Mouse (Mus musculus) midbrain, embryonic 14.5 days (tissue): ENCODE results near the gene Trp53rkb. TPM values are rescaled to one million over a fixed set of nuclear protein-coding genes. Genes with fewer than 3 reads are reported as not detected.

Experiments
- ATAC-seq: fragments of 200-750 bp; cut with Nextera tagmentation; 2 replicates; pipeline ENCODE4 v1.8.0; 2017; ENCODE audit warnings: moderate number of reproducible peaks, moderate library complexity; ENCODE audit not compliant: low FRiP score, low TSS enrichment
- DNase-seq: peaks from one replicate; pipeline ENCODE4 v3.0.0-alpha.2; 2015
- H3K27ac ChIP-seq: fragments of 300-500 bp; sonication (generic); replicated peaks from 2 replicates; pipeline ENCODE4 v1.5.1; 2014; ENCODE audit warnings: mild to moderate bottlenecking, low read depth, low read length, moderate library complexity
- H3K27me3 ChIP-seq: fragments of 300-500 bp; sonication (generic); 2 replicates; pipeline ENCODE4 v1.6.1; 2014; ENCODE audit warnings: low read length, control low read depth, mixed read lengths; ENCODE audit not compliant: control insufficient read depth, insufficient read depth
- H3K36me3 ChIP-seq: fragments of 300-500 bp; sonication (generic); 2 replicates; pipeline ENCODE4 v1.6.1; 2014; ENCODE audit warnings: low read length, control low read depth; ENCODE audit not compliant: control insufficient read depth, insufficient read depth
- H3K4me1 ChIP-seq: fragments of 300-500 bp; sonication (generic); 2 replicates; pipeline ENCODE4 v1.6.1; 2014; ENCODE audit warnings: mild to moderate bottlenecking, antibody characterized with exemption, low read length, control low read depth; ENCODE audit not compliant: control insufficient read depth, insufficient read depth
- H3K4me2 ChIP-seq: fragments of 300-500 bp; sonication (generic); 2 replicates; pipeline ENCODE4 v1.6.1; 2014; ENCODE audit warnings: mild to moderate bottlenecking, low read length, moderate library complexity
- H3K4me3 ChIP-seq: fragments of 300-500 bp; sonication (generic); replicated peaks from 2 replicates; pipeline ENCODE4 v1.5.1; 2014; ENCODE audit warnings: low read depth, low read length
- H3K9ac ChIP-seq: fragments of 300-500 bp; sonication (generic); replicated peaks from 2 replicates; pipeline ENCODE4 v1.6.1; 2014; ENCODE audit warnings: mild to moderate bottlenecking, low read length, moderate library complexity
- H3K9me3 ChIP-seq: fragments of 300-500 bp; sonication (generic); 2 replicates; pipeline ENCODE4 v1.6.1; 2016; ENCODE audit warnings: low read length, control low read depth, mixed read lengths; ENCODE audit not compliant: control insufficient read depth
- WGBS: fragments of 180-500 bp; shearing (Covaris S2); extraction: QIAGEN DNeasy Blood & Tissue Kit; methylation state at CpG from one replicate; pipeline ENCODE4 v1.1.7; 2014; 5-methylcytosine and 5-hydroxymethylcytosine counted together
- polyA plus RNA-seq: library from polyadenylated mRNA; unstranded; fragments of >200 nt; fragmentation: Nextera tagmentation; extraction: Ambion mirVana; gene quantifications from 2 replicates; pipeline ENCODE4 v1.2.1, GENCODE M21; 2014

Gene Trp53rkb
- polyA plus RNA-seq, 1 experiment from 2014 or later: 11.4 TPM

DNA sequence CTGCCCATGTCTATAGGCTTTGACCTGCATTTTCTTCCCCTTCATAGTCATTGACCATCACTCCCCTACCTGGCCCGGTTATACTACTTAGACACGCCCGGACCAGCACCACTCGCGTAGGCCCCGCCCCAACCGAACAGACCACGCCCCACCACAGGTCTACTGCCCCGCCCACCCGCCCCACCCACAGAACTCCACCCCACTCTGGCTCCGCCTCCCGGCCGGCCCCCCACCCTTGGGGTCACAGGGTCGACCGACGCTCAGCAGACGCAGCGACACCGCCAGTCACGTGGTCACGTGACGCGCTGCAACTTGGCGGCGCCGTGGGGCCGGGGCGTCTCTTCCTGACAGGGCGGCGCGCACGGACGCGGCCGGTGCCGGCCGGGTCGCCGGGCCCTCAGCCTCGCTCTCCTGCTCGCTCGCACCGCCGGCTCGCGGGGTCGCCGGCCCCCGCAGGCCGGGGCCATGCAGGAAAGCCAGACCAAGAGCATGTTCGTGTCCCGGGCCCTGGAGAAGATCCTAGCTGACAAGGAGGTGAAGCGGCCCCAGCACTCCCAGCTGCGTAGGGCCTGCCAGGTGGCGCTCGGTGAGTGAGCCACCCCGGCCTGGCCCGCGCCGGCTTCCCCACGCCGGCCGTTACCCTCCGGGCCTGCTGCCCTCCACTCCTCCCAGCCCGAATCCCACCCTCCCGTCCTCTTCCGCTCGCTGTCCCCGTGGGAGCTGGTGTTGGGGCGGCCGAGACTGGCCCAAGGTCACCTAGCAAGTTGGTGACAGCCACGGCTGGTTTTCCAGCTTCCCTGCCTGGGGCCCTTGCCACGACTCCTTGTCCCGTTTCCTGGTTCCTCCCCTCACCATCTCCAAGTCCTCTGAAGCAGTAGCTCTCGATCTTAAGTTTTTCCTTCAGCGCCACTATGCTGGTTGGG lies 13.2 kb downstream of the Trp53rkb start, which contains the start of gene Arfgef2:
TSS of gene Arfgef2 (plus strand) at position 339 of the 923 bp plus-strand sequence.
- no peaks in the 10 kb centered on the region for H3K36me3 ChIP-seq

DNA sequence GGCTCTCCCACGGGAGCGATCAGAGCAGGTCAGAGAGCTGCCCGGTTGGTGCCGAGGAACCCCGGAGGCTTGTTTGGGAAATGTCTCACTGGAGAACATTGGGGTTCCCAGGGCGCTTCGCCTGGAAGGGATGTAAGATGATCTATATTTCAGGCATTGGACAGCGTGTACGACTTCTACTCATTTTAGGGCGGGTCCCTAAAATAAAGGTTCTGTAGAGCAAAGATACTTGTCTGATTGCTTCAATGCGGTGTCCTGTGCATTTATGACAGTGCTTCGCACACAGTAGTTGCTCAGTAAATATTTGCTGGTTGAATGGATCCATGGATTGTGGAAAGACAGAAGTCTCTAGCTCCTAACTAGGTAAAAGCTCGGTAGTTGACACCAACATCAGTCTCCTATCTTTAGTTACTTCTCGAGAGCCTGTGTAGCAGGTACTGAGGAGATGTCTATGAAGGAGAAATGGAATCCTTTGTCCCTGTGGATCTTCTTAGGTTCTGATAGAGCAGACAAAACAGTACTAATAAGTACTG lies 13.9 kb downstream of the Trp53rkb start:
- Histone ChIP-seq H3K4me3 (peak overlapping the region; percentile 72), H3K36me3 (no peaks in the 10 kb centered on the region), H3K9ac (peak overlapping the region; percentile 77; the same call in 1 of the 2 replicates), H3K4me1 (peaks cover 9% of the 10 kb centered on the region; the same call in 1 of the 2 replicates), H3K27ac (no peak overlapping the region), H3K9me3 (no peaks in the 10 kb centered on the region), H3K4me2 (peak overlapping the region; percentile 74), H3K27me3 (no peaks in the 10 kb centered on the region)
- 27% methylated on average over 14 of the region's 14 CpGs for WGBS
- ATAC-seq (no peak), DNase-seq (no peak)

More for the DNA sequence above, 13.2 kb downstream of the Trp53rkb start, which contains the start of gene Arfgef2:
- DNase-seq: peak; percentile 91
- peaks cover 9% of the 10 kb centered on the region; the same call in 1 of the 2 replicates for H3K4me1 ChIP-seq
- H3K9me3 ChIP-seq: no peaks in the 10 kb centered on the region
- H3K27ac ChIP-seq: peak within 1 kb of the TSS; percentile 62
- H3K4me3 ChIP-seq: peak within 1 kb of the TSS; percentile 72
- peak within 1 kb of the TSS; percentile 74 for H3K4me2 ChIP-seq
- WGBS: under 1% methylated on average over 72 of the region's 76 CpGs
- ATAC-seq: peak; percentile 86
- peak within 1 kb of the TSS; percentile 77 for H3K9ac ChIP-seq
- no peaks in the 10 kb centered on the region for H3K27me3 ChIP-seq

DNA sequence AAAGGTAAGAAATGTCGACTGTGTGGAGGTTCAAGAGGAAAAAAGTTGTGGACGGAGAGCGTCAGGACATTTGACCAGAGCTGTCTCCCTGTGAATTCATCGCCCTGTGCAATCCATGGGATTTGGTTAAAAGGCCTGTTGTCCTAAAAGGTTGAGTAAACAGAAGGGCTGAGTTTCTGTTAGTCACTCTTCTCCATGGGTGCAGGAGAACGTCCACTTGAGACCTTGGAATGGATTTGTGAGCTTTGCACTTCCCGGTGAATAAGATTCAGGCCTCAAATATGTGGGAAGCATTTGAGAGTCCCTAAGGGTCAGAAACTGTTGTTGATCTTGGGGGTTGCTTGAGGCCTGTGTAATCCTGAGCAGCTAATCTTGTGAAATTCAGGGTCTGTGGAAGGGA lies 14.5 kb downstream of the Trp53rkb start:
- Histone ChIP-seq H3K9me3 (no peaks in the 10 kb centered on the region), H3K9ac (no peak overlapping the region), H3K36me3 (no peaks in the 10 kb centered on the region), H3K4me3 (no peak overlapping the region), H3K27ac (no peak overlapping the region), H3K4me1 (peaks cover 9% of the 10 kb centered on the region; the same call in 1 of the 2 replicates), H3K4me2 (no peak overlapping the region), H3K27me3 (no peaks in the 10 kb centered on the region)
- ATAC-seq (no peak), DNase-seq (no peak)
- WGBS: 86% methylated on average over 6 of the region's 6 CpGs

DNA sequence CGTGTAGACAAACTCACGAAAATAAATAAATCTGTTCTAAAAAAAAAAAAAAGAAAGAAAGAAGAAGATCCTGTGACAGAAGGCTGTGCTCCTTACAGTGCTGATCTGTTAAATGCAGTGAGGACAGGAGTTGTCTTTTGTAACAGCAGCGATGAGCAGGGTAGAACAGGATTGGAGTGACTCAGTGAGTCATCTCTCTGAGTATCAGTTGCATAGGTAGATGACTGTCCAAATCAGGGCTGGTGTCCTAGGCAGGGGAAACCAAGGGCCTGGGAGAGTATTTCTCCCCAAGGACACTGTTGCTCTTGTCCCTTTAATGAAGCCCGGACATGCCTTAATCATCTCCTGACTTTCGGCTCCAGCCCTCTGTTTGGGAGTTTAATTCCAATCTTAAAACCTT lies 17.2 kb downstream of the Trp53rkb start:
- ATAC-seq: no peak
- WGBS: 96% methylated on average over 5 of the region's 5 CpGs
- DNase-seq: no peak

DNA sequence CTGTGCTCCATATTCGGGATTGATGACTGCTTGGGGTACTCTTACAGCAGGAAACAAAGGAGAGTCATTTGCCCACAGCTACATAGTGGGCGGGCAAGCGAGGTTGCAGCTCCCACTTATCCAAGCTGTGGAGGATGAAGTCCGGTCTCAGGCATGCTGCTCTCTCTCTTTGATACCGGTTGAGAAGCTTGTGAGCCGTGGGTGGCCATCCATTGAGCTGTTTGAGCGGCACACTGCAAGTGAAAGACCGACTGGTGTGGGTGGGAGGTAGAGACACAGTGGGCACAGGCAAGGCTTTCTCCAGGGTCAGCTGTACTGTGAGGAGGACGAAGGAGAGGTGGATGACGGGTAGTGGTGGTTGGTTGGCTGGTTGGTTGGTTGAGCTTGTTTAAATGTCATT lies 18.5 kb downstream of the Trp53rkb start:
- Histone ChIP-seq H3K27ac (no peak overlapping the region), H3K4me3 (no peak overlapping the region), H3K36me3 (no peaks in the 10 kb centered on the region), H3K9ac (no peak overlapping the region), H3K27me3 (no peaks in the 10 kb centered on the region), H3K4me1 (peaks cover 9% of the 10 kb centered on the region; the same call in 1 of the 2 replicates), H3K9me3 (no peaks in the 10 kb centered on the region), H3K4me2 (no peak overlapping the region)
- ATAC-seq (no peak), DNase-seq (no peak)
- 79% methylated on average over 10 of the region's 10 CpGs for WGBS

More for the DNA sequence above, 17.2 kb downstream of the Trp53rkb start:
- Histone ChIP-seq H3K27me3 (no peaks in the 10 kb centered on the region), H3K9ac (no peak overlapping the region), H3K36me3 (no peaks in the 10 kb centered on the region), H3K9me3 (no peaks in the 10 kb centered on the region), H3K4me1 (peaks cover 9% of the 10 kb centered on the region; the same call in 1 of the 2 replicates), H3K4me3 (no peak overlapping the region), H3K27ac (no peak overlapping the region), H3K4me2 (no peak overlapping the region)

DNA sequence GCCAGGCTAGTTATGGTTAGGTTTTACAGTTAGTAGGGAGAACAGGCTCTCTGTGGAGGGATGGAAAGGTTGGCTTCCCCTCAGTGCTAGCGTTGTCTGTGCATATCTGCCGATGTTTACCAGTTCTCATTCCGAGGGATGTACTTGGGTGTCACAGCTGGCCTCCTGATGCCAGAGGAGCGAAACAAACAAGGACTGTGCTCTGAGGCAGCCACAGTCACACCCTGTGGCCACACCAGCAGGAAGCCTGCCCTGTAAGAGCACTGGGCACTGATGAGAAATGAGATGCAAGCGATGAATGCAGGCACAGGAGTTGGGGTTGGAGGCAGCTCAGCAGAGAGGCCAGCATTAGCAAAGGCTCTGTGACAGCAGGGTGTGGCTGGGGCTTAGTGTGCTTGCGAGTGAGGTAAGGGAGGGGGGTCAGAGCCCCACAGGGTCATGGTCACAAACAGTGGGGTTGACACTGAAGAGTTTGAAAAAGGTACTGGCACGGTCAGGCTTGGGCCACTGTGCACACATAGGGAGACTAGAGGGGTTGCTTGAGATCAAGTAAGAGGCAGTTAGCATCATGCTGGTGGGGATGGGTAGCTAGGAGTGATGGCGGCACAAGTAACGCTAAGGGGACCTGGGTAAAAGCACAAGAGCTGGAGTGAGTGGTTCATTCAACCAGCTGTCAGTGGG lies 26.3 kb downstream of the Trp53rkb start:
- Histone ChIP-seq H3K4me2 (no peak overlapping the region), H3K27me3 (no peaks in the 10 kb centered on the region), H3K4me1 (no peaks in the 10 kb centered on the region), H3K4me3 (no peak overlapping the region), H3K27ac (no peak overlapping the region), H3K9me3 (no peaks in the 10 kb centered on the region), H3K36me3 (no peaks in the 10 kb centered on the region), H3K9ac (no peak overlapping the region)
- DNase-seq (no peak), ATAC-seq (no peak)
- WGBS: 83% methylated on average over 9 of the region's 9 CpGs

DNA sequence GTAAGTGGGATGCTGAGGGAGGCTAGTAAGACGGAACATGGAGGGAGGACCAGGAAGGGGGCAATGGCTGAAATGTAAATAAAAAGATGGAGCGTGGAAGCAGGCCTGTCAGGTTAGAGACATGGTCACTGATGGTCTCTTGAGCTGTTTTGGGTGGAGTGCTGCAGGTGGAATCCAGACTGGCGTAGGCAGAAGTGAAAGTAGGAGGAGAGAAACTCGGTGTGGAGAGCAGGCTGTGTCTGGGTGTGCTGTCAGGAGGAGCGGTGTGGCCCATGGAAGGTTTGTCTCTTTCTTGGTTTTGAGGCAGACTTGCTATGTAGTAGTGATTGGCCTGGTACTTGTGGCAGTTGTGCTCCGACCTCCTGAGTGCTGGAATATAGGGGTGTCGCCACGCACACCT lies 27.5 kb downstream of the Trp53rkb start:
- Histone ChIP-seq H3K4me3 (no peak overlapping the region), H3K27me3 (no peaks in the 10 kb centered on the region), H3K4me1 (no peaks in the 10 kb centered on the region), H3K9me3 (no peaks in the 10 kb centered on the region), H3K9ac (no peak overlapping the region), H3K27ac (no peak overlapping the region), H3K4me2 (no peak overlapping the region), H3K36me3 (no peaks in the 10 kb centered on the region)
- DNase-seq (no peak), ATAC-seq (no peak)
- 94% methylated on average over 8 of the region's 8 CpGs for WGBS

DNA sequence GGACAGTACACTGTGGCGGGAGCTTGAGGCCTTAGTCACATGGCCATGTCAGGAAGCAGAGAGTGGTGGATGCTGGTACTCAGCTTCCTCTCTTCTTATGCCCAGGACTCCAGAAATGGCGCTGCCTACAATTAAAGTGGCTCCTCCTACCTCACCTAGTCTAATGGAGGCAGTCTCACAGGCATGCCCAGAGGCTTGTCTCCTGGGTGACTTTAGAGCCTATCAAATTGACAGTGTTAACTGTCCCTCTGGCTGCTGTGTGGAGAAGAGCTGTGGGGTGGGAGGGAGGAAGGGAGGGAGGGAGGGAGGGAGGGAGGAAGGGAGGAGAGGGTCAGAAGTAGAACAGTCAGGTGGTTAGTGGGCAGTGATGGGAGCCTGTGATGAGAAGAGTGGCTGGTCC lies 28.5 kb downstream of the Trp53rkb start:
- Histone ChIP-seq H3K4me1 (no peaks in the 10 kb centered on the region), H3K9ac (no peak overlapping the region), H3K36me3 (no peaks in the 10 kb centered on the region), H3K4me2 (no peak overlapping the region), H3K27ac (no peak overlapping the region), H3K4me3 (no peak overlapping the region), H3K27me3 (no peaks in the 10 kb centered on the region), H3K9me3 (no peaks in the 10 kb centered on the region)
- DNase-seq: no peak
- WGBS: 75% methylated on average over 2 of the region's 2 CpGs
- no peak for ATAC-seq
